Mouse (Mus musculus): ENCODE measurements around the gene Cntnap5c. TPM values are rescaled to one million over a fixed set of nuclear protein-coding genes. Genes with fewer than 3 reads are reported as not detected.

The Cntnap5c gene
- 1.3 and 1.4 TPM in 2 replicates for polyA plus RNA-seq (2015; fragmentation: Nextera tagmentation; extraction: Ambion mirVana)

GRCm38 (mm10) chr17:57768622-57769610 is at the start of gene Cntnap5c:
TSS of gene Cntnap5c (plus strand) at chr17:57769570.
- H3K4me2 ChIP-seq: peak within 1 kb of the TSS; percentile 65

GRCm38 (mm10) chr17:57742119-57742518 is 27.3 kb upstream of the Cntnap5c start, which contains the start of gene Gm21834:
TSS of gene Gm21834 (minus strand) at chr17:57742219.
- no peak for ATAC-seq (ENCODE audit: low FRiP score)
- no peak within 1 kb of the TSS for H3K27ac ChIP-seq
- H3K9ac ChIP-seq: no peak within 1 kb of the TSS
- no peak within 1 kb of the TSS for H3K4me2 ChIP-seq
- H3K36me3 ChIP-seq: no peaks in the 10 kb centered on the region
- no peaks in the 10 kb centered on the region for H3K9me3 ChIP-seq
- WGBS: 90% methylated on average over 5 of the region's 5 CpGs
- no peaks in the 10 kb centered on the region for H3K27me3 ChIP-seq
- H3K4me3 ChIP-seq: no peak within 1 kb of the TSS
- no peaks in the 10 kb centered on the region for H3K4me1 ChIP-seq (replicated peaks)

More at GRCm38 (mm10) chr17:57768622-57769610, at the start of gene Cntnap5c:
- no peaks in the 10 kb centered on the region for H3K9me3 ChIP-seq
- 16% methylated on average over 26 of the region's 26 CpGs for WGBS
- H3K4me3 ChIP-seq: peak within 1 kb of the TSS; percentile 42
- H3K27ac ChIP-seq: no peak within 1 kb of the TSS
- H3K4me1 ChIP-seq (replicated peaks): peaks cover 12% of the 10 kb centered on the region; the same call in 1 of the 2 replicates
- H3K36me3 ChIP-seq: no peaks in the 10 kb centered on the region
- peaks cover 6% of the 10 kb centered on the region; the same call in 1 of the 2 replicates for H3K27me3 ChIP-seq
- H3K9ac ChIP-seq: peak within 1 kb of the TSS; percentile 61
- ATAC-seq (ENCODE audit: low FRiP score): peak; percentile 94

- 69% methylated on average over 1 of the region's 1 CpGs for WGBS
These were observed 11.3 kb upstream of the Cntnap5c start for GRCm38 (mm10) chr17:57758033-57758432.

GRCm38 (mm10) chr17:57767306-57767705 is 2.1 kb upstream of the Cntnap5c start:
- Histone ChIP-seq H3K4me1 (replicated peaks) (peaks cover 12% of the 10 kb centered on the region; the same call in 1 of the 2 replicates), H3K27ac (no peak overlapping the region), H3K36me3 (no peaks in the 10 kb centered on the region), H3K9ac (no peak overlapping the region), H3K27me3 (peaks cover 6% of the 10 kb centered on the region; the same call in 1 of the 2 replicates), H3K4me3 (no peak overlapping the region), H3K4me2 (no peak overlapping the region), H3K9me3 (no peaks in the 10 kb centered on the region)
- ATAC-seq (ENCODE audit: low FRiP score): no peak

More at GRCm38 (mm10) chr17:57758033-57758432, 11.3 kb upstream of the Cntnap5c start:
- no peak for ATAC-seq (ENCODE audit: low FRiP score)
- Histone ChIP-seq H3K27me3 (no peaks in the 10 kb centered on the region), H3K27ac (no peak overlapping the region), H3K9me3 (no peaks in the 10 kb centered on the region), H3K4me3 (no peak overlapping the region), H3K4me1 (replicated peaks) (no peaks in the 10 kb centered on the region), H3K4me2 (no peak overlapping the region), H3K36me3 (no peaks in the 10 kb centered on the region), H3K9ac (no peak overlapping the region)

GRCm38 (mm10) chr17:57770904-57771303 is 1.5 kb downstream of the Cntnap5c start:
- peaks cover 12% of the 10 kb centered on the region; the same call in 1 of the 2 replicates for H3K4me1 ChIP-seq (replicated peaks)
- ATAC-seq (ENCODE audit: low FRiP score): peak; percentile 76; the same call in 1 of the 2 replicates
- H3K27ac ChIP-seq: no peak overlapping the region
- 12% methylated on average over 4 of the region's 4 CpGs for WGBS
- H3K4me3 ChIP-seq: no peak overlapping the region
- no peak overlapping the region for H3K4me2 ChIP-seq
- H3K9me3 ChIP-seq: no peaks in the 10 kb centered on the region
- no peak overlapping the region for H3K9ac ChIP-seq
- H3K36me3 ChIP-seq: no peaks in the 10 kb centered on the region
- peaks cover 6% of the 10 kb centered on the region; the same call in 1 of the 2 replicates for H3K27me3 ChIP-seq

- H3K9me3 ChIP-seq: peaks cover 8% of the 10 kb centered on the region; the same call in 1 of the 2 replicates
- 85% methylated on average over 1 of the region's 1 CpGs for WGBS
- H3K27ac ChIP-seq: no peak overlapping the region
- H3K36me3 ChIP-seq: no peaks in the 10 kb centered on the region
- no peak overlapping the region for H3K4me2 ChIP-seq
- H3K4me1 ChIP-seq (replicated peaks): no peaks in the 10 kb centered on the region
- no peak for ATAC-seq (ENCODE audit: low FRiP score)
- H3K9ac ChIP-seq: no peak overlapping the region
- no peaks in the 10 kb centered on the region for H3K27me3 ChIP-seq
- H3K4me3 ChIP-seq: no peak overlapping the region
These were observed 18.9 kb downstream of the Cntnap5c start for GRCm38 (mm10) chr17:57788161-57788799.

- Histone ChIP-seq H3K9ac (no peak overlapping the region), H3K27me3 (no peaks in the 10 kb centered on the region), H3K4me1 (replicated peaks) (0 out of 2 replicates have a peak, but pooled peaks cover 5% of the 10 kb centered on the region), H3K36me3 (no peaks in the 10 kb centered on the region), H3K9me3 (no peaks in the 10 kb centered on the region), H3K27ac (no peak overlapping the region), H3K4me2 (no peak overlapping the region), H3K4me3 (no peak overlapping the region)
- no peak for ATAC-seq (ENCODE audit: low FRiP score)
- WGBS: 90% methylated on average over 3 of the region's 3 CpGs
These were observed 26.0 kb downstream of the Cntnap5c start for GRCm38 (mm10) chr17:57795408-57795807.

- WGBS: 84% methylated on average over 3 of the region's 3 CpGs
- Histone ChIP-seq H3K4me3 (no peak overlapping the region), H3K9me3 (no peaks in the 10 kb centered on the region), H3K36me3 (no peaks in the 10 kb centered on the region), H3K27ac (no peak overlapping the region), H3K27me3 (no peaks in the 10 kb centered on the region), H3K4me1 (replicated peaks) (0 out of 2 replicates have a peak, but pooled peaks cover 5% of the 10 kb centered on the region), H3K4me2 (no peak overlapping the region), H3K9ac (no peak overlapping the region)
- no peak for ATAC-seq (ENCODE audit: low FRiP score)
These were observed 27.4 kb downstream of the Cntnap5c start for GRCm38 (mm10) chr17:57796668-57797311.

GRCm38 (mm10) chr17:57799414-57799985 is 30.1 kb downstream of the Cntnap5c start:
- H3K9me3 ChIP-seq: no peaks in the 10 kb centered on the region
- 0 out of 2 replicates have a peak, but pooled peaks cover 5% of the 10 kb centered on the region for H3K4me1 ChIP-seq (replicated peaks)
- no peak overlapping the region for H3K4me3 ChIP-seq
- ATAC-seq (ENCODE audit: low FRiP score): peak; percentile 43; the same call in 1 of the 2 replicates
- H3K9ac ChIP-seq: no peak overlapping the region
- H3K27me3 ChIP-seq: no peaks in the 10 kb centered on the region
- no peak overlapping the region for H3K27ac ChIP-seq
- H3K36me3 ChIP-seq: no peaks in the 10 kb centered on the region
- 24% methylated on average over 3 of the region's 3 CpGs for WGBS
- H3K4me2 ChIP-seq: no peak overlapping the region

GRCm38 (mm10) chr17:57801180-57801579 is 31.8 kb downstream of the Cntnap5c start:
- Histone ChIP-seq H3K27ac (no peak overlapping the region), H3K36me3 (no peaks in the 10 kb centered on the region), H3K4me1 (replicated peaks) (0 out of 2 replicates have a peak, but pooled peaks cover 5% of the 10 kb centered on the region), H3K27me3 (no peaks in the 10 kb centered on the region), H3K4me3 (no peak overlapping the region), H3K9me3 (no peaks in the 10 kb centered on the region), H3K9ac (no peak overlapping the region), H3K4me2 (no peak overlapping the region)
- ATAC-seq (ENCODE audit: low FRiP score): no peak
- 85% methylated on average over 1 of the region's 1 CpGs for WGBS

- Histone ChIP-seq H3K9me3 (no peaks in the 10 kb centered on the region), H3K4me3 (no peak overlapping the region), H3K36me3 (no peaks in the 10 kb centered on the region), H3K27ac (no peak overlapping the region), H3K4me1 (replicated peaks) (no peaks in the 10 kb centered on the region), H3K4me2 (no peak overlapping the region), H3K27me3 (no peaks in the 10 kb centered on the region), H3K9ac (no peak overlapping the region)
- no peak for ATAC-seq (ENCODE audit: low FRiP score)
These were observed 68.0 kb downstream of the Cntnap5c start for GRCm38 (mm10) chr17:57837090-57837971.

Data from hindbrain, embryonic 13.5 days (tissue).